Mouse (Mus musculus) stomach, embryonic 16.5 days (tissue): ENCODE data around the gene Neo1. TPM values are rescaled to one million over a fixed set of nuclear protein-coding genes. Genes with fewer than 3 reads are reported as not detected.

Source experiments
- polyA plus RNA-seq: library from polyadenylated mRNA; unstranded; fragments of >200 nt; fragmentation: Nextera tagmentation; extraction: Ambion mirVana; gene quantifications from 2 replicates; pipeline ENCODE4 v1.2.1, GENCODE M21; 2015

Gene Neo1
- polyA plus RNA-seq, 1 experiment from 2014 or later, result 28.1 TPM

Other genes with a start within 250 kb of the Neo1 start
- gene Hcn4, start 213.0 kb downstream of the Neo1 start, polyA plus RNA-seq, result 0.10 and 0.15 TPM in 2 replicates